Mouse (Mus musculus) right cerebral cortex, postnatal 36 days (tissue): ENCODE data around the gene Chaf1a.

Experiments used
- DNase-seq, 2 experiments: peaks; one replicate each; pipeline ENCODE4 v3.0.0; 2022; ENCODE audit warnings: low spot score in 2 of 2, mixed read lengths in 1 of 2

The Chaf1a gene

DNA sequence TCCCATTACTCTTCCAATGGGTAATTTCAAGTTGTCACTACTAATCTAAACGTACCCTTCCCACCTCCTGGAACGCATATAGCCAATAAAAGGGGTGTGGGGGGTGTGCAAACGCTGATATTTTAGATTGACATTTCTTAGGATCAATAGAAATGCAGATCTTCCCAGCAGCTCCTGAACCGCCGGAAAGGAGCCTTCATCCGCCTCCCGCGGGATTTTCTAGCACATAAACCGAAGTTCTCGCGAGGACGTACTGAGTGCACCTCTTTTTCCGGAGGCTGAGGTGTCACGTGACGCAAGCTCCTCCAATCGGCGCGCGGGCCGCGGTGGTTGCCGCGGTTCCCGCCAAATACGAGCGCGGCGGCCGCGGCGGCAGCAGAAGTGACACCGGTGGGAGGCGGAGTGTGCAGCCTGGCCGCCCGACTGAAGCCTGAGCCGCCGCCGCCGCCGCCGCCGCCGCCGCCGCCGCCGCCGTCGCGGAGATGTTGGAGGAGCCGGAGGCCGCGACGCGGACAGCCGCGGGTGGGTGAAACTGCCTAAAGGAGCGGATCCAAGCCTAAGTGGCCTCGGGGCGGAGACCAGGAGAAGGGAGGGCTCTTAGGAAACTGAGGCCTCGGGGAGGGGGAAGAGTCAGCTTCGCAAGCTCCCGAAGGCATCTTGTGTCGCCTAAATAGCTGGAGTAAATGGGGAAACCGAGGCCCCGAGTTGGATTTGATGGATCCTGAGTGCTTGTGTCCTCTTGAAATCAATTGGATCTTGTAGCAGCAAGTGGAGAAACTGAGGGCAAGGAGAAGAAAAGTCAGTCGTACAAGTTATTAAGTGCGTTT lies at the start of gene Chaf1a:
Gene Chaf1a, plus strand, starts transcription at position 410 of the 827 bp plus-strand sequence.
- peak; percentile 96 to 97 for DNase-seq

DNA sequence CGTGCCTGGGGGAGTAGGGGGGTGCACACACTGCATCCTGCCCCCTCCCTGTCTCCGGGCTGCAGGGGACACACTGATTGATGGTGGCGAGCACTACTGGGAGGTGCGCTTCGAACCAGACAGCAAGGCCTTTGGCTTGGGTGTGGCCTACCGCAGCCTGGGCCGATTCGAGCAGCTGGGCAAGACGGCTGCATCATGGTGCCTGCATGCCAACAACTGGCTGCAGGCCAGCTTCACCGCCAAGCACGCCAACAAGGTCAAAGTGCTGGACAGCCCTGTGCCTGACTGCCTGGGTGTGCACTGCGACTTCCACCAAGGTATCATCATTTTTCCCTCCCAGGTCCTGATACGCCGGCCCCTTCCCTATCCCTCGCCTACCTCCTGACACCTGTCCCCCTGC lies 44.2 kb upstream of the Chaf1a start:
- no peak for DNase-seq

DNA sequence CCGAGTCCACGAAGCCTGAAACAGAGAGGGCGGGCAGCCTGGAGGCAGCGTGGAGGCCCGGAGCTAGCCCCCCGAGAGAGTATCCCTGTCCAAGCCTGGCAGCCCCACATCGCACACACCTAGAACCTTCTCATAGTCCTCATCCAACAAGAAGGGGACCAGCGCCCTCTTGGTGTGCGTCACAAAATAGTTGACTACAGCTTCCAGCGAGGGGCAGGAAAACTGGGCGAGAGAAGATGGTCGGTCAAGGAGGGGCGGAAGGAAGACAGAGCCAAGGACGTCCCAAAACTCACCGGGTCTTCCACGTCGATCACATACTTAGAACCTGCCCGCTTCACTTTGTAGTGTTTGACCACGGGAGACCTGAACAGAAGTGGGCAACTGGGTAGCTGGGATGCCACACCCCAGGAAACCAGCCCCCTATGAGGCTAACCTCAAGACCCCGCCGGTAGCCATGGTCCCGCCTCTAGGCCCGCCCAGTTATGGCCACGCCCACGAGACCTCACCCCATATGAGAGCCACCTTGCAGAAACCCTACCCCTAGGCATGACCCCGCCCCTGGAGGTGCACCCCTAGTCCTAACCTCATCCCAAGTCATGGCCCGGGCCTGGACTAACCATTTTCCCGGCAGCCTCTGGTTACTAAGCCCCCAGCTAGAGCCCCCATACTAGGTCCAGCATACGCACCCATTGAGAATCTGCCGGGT lies 40.3 kb upstream of the Chaf1a start:
- no peak for DNase-seq

DNA sequence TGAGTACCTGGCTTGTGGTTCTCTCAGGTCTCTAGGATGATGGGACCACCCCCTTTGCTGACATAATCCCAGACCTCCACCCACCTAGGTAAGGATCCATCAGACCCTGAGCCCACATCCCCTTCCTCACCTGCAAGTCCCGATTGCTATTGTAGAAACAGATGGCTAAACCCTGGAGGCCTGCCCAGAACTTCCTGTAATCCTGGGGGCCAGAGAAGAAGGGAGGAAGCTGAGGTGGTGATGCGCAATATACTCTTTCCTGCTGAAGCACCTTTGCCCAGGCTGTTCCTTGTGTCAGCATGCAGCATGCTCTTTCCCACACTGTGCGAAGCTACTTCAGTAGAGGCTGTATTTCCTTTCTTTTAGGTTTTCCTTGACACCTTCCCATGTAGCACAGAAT lies 37.2 kb upstream of the Chaf1a start:
- DNase-seq, result no peak

DNA sequence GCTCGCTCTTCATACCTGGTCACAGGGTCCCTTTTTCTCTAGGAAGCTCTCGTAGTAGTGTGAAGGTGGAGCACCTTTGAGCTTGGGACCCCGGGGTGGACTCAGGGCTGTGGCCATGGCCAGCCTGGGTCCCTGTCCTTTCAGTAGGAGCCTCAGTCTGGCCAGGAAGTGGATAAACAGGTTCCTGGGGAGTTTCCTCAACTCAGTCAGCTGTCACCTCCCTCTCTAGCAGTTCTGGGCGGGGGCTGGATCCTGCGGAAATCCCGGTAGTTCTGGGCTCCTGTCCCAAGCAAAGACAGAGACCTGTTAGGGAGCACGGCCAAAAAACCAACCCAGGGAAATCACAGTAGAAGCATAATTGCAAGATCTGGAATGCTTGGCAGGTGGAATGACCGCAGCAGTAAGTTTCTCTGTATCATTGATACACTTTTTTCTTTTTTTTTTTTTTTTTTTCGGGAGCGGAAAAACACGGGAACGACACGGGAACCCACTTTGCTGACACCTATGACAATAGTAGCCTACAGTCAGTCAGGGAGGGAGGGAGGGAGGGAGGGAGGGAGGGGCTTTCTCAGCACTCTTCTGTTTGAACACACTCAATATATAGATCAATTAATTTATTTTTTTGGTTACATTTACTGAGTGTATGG lies 34.7 kb upstream of the Chaf1a start, which contains the start of the genes Stap2 and Mpnd:
Gene Stap2, minus strand, starts transcription at position 170 of the 647 bp plus-strand sequence.
Gene Mpnd, plus strand, starts transcription at position 297 of the 647 bp plus-strand sequence.
- DNase-seq, result no peak

DNA sequence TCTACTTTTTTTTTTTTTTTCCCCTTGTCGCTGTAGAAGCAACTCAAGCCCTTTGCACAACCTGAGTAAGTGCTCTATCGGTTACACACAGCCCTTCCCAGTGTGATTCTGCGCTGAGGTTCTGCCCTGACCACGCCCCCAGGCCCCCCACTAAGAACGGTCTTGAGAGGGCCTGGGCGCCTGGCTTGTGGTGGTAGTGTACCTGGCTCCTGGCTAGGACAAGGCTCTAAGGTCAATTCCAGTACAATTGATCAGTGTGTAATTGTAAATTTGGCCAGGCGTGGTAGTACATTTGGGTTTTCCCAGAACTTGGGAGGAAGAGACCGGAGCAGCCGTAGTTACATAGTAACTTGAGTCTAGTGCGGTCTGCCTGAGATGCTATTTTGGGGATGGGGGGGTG lies 33.3 kb upstream of the Chaf1a start:
- no peak for DNase-seq

DNA sequence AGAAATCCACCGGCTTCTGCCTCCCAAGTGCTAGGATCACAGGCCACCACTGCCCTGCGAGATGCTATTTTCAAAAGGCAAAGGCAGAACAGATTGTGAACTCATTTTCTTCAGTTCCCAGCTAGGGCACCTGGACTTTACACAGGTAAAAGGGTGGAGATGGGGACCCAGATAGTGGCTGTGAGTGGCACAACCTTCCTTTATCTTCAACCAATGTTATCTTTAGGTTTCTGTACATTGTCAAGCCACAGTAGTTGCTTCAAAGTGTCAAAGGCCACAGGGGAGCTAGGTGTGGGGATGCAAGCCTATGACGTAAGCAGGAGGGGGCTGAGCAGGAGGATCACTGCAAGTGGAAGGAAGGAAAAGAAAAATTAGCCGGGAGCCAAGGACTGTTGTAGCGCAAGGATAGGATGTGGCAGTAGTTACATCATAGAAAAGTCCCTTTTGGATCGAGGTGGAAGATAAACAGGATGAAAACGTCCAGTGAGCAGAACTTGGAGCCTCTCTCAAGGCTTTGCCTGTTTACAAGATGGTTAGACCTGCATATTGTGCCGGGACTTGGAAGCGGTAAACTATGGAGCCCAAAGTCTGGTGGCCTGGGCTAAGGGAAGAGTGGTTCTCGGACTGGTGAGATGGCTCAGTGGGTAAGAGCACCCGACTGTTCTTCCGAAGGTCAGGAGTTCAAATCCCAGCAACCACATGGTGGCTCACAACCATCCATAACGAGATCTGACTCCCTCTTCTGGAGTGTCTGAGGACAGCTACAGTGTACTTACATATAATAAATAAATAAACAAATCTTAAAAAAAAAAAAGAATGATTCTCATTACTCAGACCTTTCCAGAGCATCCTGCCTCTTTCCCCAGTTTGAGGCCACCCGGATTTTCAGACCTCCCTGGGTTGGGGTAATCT lies 32.5 kb upstream of the Chaf1a start:
- DNase-seq, result no peak

DNA sequence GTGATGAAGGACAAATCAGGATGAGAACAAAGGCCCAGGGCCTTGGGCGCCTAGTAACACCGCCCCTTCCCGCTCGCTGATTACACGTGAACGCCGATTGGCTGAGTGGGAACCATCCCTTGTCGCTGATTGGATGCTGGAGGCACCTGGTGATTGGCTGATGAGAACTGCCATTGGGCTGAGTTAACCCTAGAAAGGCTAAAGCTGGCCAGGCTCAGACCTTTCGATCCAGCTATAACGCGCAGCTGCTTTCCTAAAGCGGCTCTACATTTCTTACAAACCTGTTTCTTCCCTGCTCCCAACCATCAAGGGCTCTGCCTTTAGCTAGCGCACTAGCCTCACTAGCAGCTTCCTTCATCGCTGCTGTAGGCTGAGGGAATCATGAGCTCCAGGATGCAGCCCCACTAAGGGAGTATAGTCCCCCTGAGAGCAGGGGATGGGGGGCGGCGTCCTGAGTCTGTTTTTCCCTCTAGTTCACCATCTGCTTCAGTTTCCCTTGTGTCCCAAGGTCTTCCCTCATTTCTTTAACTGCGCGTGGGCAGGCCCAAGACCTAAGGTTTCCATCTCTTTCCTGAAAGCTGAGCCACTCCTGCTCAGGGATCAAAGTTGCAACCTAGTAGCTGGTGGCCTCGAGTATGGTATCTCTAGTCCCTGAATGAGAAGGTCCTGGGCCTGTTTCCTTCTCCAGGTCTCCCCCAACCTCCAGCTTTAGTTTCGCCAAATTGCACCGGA lies 31.7 kb upstream of the Chaf1a start:
- peak; percentile 93 to 96 for DNase-seq

DNA sequence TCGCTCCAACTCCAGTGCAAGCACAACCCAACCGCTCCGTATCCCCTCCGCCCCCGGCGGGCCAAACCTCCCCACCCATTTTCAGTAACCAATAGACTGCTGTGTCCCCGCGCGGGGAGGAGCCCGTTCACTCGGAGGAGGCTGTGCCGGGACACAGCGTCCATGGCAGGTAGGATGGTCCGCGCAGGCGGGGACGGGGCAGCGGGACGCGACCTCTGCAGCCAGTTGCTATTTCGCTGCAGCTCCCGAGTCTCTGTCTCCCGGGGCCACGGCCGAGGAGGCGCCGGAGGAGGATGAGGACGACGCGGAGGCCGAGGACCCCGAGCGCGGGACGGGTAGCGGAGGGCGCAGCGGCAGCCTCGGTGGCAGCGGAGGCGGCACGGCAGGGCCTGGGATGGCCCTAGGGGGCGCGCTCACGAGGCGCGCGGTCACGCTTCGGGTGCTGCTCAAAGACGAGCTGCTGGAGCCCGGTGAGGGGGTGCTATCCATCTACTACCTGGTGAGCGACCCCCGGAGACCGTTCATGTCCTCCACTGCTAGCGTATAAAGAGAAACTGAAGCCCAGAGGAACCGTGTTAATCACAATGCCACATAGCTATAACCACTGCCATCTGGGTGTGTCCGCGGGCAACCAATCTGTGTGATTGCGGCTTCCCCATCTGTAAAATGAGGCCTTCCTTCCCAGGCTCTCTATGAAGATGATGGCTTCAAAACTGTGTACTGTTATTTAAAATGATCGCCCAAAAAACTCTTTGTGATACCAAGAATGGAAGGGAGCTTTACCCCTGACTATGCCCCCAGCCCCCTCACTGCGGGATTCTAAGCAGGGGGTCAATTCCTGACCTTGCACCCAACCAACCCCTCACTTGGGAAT lies 30.9 kb upstream of the Chaf1a start:
- DNase-seq, result peak; percentile 90 to 93

DNA sequence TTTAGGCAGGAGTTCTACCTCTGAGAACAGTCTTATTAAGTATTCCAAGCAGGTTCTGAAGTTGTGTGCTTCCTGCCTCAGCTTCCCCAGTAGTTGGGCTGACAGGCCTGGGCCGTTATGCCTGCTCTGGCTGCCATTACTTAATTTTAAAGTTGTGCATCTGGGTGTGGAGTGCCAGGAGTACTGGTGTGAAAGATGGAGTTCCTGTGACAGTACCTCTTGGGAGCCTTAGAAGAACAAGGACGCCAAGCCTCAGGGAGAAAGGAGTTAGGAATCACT lies 30.3 kb upstream of the Chaf1a start:
- no peak for DNase-seq

DNA sequence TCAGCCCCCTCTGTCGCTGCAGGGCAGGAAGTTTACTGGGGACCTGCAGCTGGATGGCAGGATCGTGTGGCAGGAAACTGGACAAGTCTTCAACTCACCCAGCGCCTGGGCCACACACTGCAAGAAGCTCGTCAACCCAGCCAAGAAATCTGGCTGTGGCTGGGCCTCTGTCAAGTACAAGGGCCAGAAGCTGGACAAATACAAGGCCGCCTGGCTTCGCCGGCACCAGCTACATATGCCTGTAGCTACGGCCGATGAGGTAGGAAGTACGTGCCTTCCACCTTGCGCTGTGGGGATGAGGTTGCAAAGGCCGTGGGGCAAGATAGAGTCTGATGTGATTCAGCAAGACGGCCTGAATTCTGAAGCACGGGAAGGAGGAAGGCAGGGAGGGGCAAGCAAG lies 30.0 kb upstream of the Chaf1a start:
- DNase-seq, result no peak

DNA sequence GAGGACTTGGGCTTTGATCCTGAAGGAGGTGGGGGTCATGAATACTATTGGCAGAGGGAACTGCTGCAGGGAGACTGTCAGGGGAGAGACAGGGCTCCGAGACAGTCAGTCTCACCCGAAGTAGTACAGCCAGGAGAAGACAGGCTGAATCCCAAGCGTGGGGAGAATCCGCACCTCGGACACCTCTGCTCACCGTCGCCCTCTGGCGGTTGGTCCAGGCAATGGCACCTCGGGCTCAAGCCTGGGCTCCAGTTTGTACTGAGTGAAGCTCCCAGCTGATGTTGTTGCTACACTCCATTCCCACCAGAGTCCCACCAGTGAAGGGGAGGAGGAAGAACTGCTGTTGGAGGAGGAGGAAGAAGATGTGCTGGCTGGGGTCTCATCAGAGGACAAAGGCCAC lies 29.6 kb upstream of the Chaf1a start:
- DNase-seq, result no peak

DNA sequence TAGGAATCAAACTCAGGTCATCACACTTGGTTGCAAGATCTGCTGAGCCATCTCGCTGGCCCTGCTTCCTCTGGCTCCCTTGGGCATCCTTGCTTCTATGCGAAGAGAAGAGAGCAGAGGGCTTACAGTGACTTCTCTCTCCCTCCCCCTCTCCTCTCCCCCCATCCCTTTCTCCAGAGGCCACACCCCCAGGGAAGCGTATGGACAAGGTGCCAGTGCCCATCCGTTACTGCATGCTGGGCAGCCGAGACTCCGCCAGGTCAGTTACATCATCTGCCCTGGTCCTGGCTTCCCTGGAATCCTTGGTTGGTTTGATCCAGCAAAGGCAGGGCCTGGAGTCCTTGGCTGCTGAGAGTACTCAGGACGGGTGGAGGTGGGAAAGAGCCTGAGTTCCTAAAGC lies 28.8 kb upstream of the Chaf1a start:
- DNase-seq, result no peak

DNA sequence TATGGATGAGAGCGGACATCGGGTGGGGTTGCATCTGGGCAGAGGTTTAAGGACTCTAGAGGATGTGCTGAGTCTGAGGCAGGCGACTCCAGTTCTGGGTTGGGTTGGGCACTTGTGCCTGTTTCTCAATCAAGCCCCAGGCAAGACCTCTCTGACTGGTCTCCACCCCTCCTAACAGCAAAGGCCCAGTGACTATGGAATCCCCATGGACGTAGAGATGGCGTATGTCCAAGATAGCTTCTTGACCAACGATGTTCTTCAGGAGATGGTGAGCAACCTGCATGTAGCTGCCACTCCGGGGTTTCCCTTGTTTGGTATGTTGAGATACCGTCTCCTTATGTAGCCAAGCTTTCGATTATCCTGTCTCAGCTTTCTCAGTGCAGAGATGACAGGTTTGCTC lies 24.9 kb upstream of the Chaf1a start:
- DNase-seq, result no peak

DNA sequence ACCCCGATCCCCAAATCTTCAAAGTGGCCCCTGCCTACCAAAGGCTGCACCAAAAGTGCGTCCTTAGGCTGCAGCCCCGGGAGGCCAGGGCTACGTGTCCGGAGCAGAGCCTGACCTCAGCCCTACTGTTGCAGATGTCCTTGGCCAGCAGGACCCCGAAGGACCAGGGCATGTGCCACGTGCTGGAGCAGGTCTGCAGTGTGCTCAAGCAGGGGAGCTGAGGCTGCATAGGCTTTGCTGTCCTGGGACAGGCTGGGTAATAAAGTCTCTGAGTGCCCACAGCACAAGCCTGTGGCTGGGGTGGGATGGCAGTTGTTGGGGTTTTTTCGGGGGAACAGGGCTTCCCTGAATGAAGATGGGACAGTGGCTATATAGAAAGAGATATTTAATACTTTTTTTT lies 23.9 kb upstream of the Chaf1a start:
- no peak for DNase-seq

DNA sequence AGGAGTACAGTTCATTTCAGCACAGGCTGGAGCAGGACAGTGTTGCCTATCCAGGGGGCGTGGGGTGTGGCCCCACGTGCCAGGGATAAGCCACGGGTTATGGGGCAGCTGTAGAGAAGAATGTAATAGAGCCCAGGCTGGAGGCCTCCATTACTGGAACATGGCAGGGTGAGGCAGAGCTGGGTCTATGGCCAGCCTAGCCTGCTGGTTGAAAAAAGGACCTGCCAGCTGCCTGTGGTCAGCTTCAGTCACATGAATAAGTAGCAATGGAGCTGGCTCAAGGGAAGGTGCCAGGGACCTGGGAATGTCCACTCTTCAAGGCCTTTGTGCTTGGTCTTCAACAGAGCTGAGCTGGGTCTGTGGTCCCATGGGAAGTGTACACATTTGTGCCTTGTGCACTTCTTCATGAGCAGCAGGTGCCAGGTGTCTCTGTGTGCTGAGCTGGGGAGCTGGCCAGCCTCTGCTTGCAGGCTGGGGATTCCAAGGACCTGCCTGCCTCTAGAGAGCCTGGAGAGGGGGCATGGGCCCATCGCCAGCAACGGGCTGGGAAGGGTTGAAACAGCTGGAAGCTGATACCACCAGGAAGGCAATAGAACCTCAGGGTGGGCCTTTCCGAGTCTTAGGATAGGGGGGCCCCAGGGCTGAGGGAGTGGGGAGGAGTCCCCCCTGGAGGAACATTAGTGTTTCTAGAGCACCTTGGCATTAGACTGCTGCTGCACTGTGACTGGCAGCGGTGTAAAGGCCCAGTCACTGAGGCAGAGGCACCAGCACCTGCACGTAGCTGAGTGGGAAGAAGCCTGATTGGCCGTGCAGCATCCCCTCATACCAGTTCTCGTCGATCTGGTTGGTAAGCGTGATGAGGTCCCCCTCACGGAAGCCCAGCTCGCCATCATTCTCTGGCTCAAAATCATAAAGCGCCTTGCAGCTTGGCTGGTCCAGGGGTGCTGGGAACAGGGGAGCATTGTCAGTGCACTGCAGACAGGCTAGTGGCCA lies 23.1 kb upstream of the Chaf1a start:
- no peak for DNase-seq

DNA sequence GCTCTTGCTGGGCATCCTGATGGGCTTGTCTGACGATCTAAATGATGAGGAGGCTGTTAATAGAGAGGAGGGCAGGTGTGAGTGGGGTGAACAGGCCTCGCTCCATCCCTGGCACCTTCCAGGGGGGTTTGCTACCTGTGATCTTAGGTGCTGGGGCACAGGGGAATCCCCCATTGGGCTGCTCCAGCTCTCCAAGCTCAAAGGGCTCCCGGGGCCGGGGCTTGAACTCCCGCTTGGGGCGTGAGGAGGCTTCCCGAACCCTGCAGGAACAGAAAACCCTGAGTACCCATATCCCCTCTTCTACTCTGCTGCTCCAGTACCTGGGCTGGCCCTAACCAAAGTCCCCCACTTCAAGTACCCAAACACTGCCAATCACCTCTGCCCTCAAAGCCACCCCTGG lies 22.4 kb upstream of the Chaf1a start:
- no peak for DNase-seq

DNA sequence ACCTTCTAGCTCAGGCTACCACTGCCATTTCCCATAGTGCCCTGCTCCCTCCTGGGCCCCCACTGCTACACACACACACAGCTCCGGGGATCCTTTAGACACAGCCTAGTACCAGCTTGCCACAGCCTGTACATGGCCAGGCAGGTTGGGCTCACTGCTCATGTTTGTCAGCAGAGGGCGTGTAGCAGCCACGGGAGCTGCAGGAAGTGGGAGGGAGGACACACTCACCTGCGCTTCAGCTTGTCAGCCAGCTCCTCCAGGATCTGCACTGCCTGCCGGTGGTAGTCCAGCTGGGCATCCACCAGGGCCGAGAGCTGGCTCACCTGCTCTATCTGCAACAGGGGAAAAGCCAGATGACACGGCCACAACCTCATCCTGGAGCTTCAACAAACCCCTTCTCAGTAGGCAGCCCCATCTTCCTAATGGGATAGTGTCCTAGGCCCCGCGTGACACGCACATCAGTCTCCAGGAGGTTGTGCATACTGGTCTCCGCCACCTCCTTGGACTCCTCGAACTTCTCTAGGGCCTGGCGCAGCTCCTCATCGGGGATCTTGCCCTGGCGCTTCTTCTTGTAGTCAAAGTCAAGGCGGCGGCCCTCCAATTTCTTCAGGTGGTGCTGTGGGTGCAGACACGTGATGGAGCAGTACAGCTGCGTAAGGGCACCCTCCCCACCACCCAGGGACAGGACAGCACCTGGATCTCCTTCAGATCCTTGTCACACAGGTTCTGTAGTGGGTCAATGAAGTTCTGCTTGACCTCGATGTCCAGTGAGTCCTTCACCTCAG lies 21.7 kb upstream of the Chaf1a start:
- DNase-seq, result peak in 1 of 2 experiments; percentile 62
